Mouse (Mus musculus): ENCODE results near the gene Zmynd12.

DNA sequence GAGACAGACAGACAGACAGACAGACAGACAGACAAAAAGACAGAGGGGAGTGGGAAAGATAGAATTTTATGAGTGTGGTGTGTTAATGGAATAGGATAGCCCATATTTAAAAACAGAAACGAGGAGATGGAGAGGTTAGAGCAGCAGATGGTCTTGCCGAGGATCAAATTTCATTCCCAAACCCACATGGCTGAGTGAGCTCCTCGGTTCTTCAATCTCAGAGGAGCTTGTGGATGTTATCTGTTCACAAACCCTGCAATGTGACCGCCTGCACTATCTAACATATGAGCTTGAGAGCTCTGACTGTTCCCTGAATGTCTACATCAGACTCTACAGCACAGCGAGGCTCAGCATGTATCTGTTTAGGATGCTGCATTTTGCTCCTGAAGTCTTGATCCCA, 50.5 kb downstream of the Zmynd12 start:
- TF ChIP-seq MEF2A (IDR thresholded peaks at IDR 0.05; ENCODE audit: borderline replicate concordance, low read depth, low read length), result no peak
- no peak for TF ChIP-seq CTCF (conservative IDR thresholded peaks at IDR 0.05 in 1 of 2, IDR thresholded peaks at IDR 0.05 in 1 of 2; ENCODE audit: low read depth in 2 of 2, low read length in 2 of 2)
- TF ChIP-seq NELFE (IDR thresholded peaks at IDR 0.05; ENCODE audit: low read depth, low read length), result no peak
- TF ChIP-seq MAZ (IDR thresholded peaks at IDR 0.05; ENCODE audit: low read depth, low read length), result no peak
- no peak for TF ChIP-seq POLR2A (IDR thresholded peaks at IDR 0.05; ENCODE audit: low read depth, low read length)
- no peak for TF ChIP-seq SIN3A (IDR thresholded peaks at IDR 0.05; ENCODE audit: low read length)
- TF ChIP-seq ZNF384 (IDR thresholded peaks at IDR 0.05; ENCODE audit: low read depth, low read length), result no peak
- TF ChIP-seq EP300 (IDR thresholded peaks at IDR 0.05; ENCODE audit: low read length), result no peak
- TF ChIP-seq USF2 (conservative IDR thresholded peaks at IDR 0.05; ENCODE audit: low read depth, low read length), result no peak

Measured in CH12.LX (cell line).